Mouse (Mus musculus): ENCODE measurements around the gene Tmem126b.

Tmem126b gene

GRCm38 (mm10) chr7:90475793-90476312 lies at the start of gene Tmem126b:
Gene Tmem126b (minus strand): TSS chr7:90476001.
- DNase-seq (ENCODE audit: low spot score in 2 of 2), result peak; percentile 99

- DNase-seq (ENCODE audit: low spot score in 2 of 2), result peak in 1 of 2 experiments; percentile 13
Measured at GRCm38 (mm10) chr7:90512293-90512692, 36.5 kb upstream of the Tmem126b start.

GRCm38 (mm10) chr7:90508124-90508523 lies 32.3 kb upstream of the Tmem126b start:
- DNase-seq (ENCODE audit: low spot score in 2 of 2), result no peak

GRCm38 (mm10) chr7:90482607-90483006 lies 6.8 kb upstream of the Tmem126b start:
- DNase-seq (ENCODE audit: low spot score in 2 of 2), result no peak

- peak; percentile 61 to 68 for DNase-seq (ENCODE audit: low spot score in 2 of 2)
Measured at GRCm38 (mm10) chr7:90476313-90477245, 778 bp upstream of the Tmem126b start, which contains the start of gene Dlg2. Gene Dlg2 (plus strand): TSS chr7:90476672.

- DNase-seq (ENCODE audit: low spot score in 2 of 2), result no peak
Measured at GRCm38 (mm10) chr7:90473511-90473910, 2.3 kb downstream of the Tmem126b start.

GRCm38 (mm10) chr7:90461441-90461840 lies 14.4 kb downstream of the Tmem126b start:
- no peak for DNase-seq (ENCODE audit: low spot score in 2 of 2)

- DNase-seq (ENCODE audit: low spot score in 2 of 2), result no peak
Measured at GRCm38 (mm10) chr7:90460930-90461329, 14.9 kb downstream of the Tmem126b start.

GRCm38 (mm10) chr7:90460330-90460729 lies 15.5 kb downstream of the Tmem126b start:
- DNase-seq (ENCODE audit: low spot score in 2 of 2), result no peak

- DNase-seq (ENCODE audit: low spot score in 2 of 2), result peak in 1 of 2 experiments; percentile 19
Measured at GRCm38 (mm10) chr7:90457517-90457916, 18.3 kb downstream of the Tmem126b start.

GRCm38 (mm10) chr7:90456845-90457468 lies 18.8 kb downstream of the Tmem126b start, which contains the start of gene Tmem126a:
Gene Tmem126a (minus strand): TSS chr7:90457229.
- DNase-seq (ENCODE audit: low spot score in 2 of 2), result peak; percentile 81 to 88

- no peak for DNase-seq (ENCODE audit: low spot score in 2 of 2)
Measured at GRCm38 (mm10) chr7:90456149-90456844, 19.5 kb downstream of the Tmem126b start.

- DNase-seq (ENCODE audit: low spot score in 2 of 2), result no peak
Measured at GRCm38 (mm10) chr7:90444206-90444605, 31.6 kb downstream of the Tmem126b start.

- peak; percentile 69 for DNase-seq (ENCODE audit: low spot score in 2 of 2)
Measured at GRCm38 (mm10) chr7:90443101-90444091, 32.4 kb downstream of the Tmem126b start.

GRCm38 (mm10) chr7:90442518-90443080 lies 33.2 kb downstream of the Tmem126b start, which contains the start of gene Crebzf:
Gene Crebzf (plus strand): TSS chr7:90442729.
- peak; percentile 93 to 97 for DNase-seq (ENCODE audit: low spot score in 2 of 2)

GRCm38 (mm10) chr7:90442070-90442469 lies 33.7 kb downstream of the Tmem126b start:
- no peak for DNase-seq (ENCODE audit: low spot score in 2 of 2)

GRCm38 (mm10) chr7:90440044-90440443 lies 35.8 kb downstream of the Tmem126b start:
- no peak for DNase-seq (ENCODE audit: low spot score in 2 of 2)

- no peak for DNase-seq (ENCODE audit: low spot score in 2 of 2)
Measured at GRCm38 (mm10) chr7:90432221-90432620, 43.6 kb downstream of the Tmem126b start.

GRCm38 (mm10) chr7:90427006-90427405 lies 48.8 kb downstream of the Tmem126b start:
- DNase-seq (ENCODE audit: low spot score in 2 of 2), result no peak

Measured in frontal cortex, postnatal 36 days (tissue).